Mouse (Mus musculus) neural tube, embryonic 14.5 days (tissue): Measurements from ENCODE around the gene Arrdc4. TPM values are rescaled to one million over a fixed set of nuclear protein-coding genes. Genes with fewer than 3 reads are reported as not detected.

ENCODE experiments used
- ATAC-seq: fragments of 200-750 bp; cut with Nextera tagmentation; 2 replicates; pipeline ENCODE4 v1.8.0; 2017; ENCODE audit warnings: low read depth, mild to moderate bottlenecking, moderate TSS enrichment, moderate library complexity
- H3K27ac ChIP-seq: fragments of 300-500 bp; sonication (generic); 2 replicates; pipeline ENCODE4 v1.5.1; 2014; ENCODE audit warnings: low read depth, mild to moderate bottlenecking, control low read depth, low read length, moderate library complexity, mixed read lengths
- H3K27me3 ChIP-seq: fragments of 300-500 bp; sonication (generic); 2 replicates; pipeline ENCODE4 v1.6.1; 2014; ENCODE audit warnings: low read length; ENCODE audit not compliant: control insufficient read depth, insufficient read depth
- H3K36me3 ChIP-seq: fragments of 300-500 bp; sonication (generic); 2 replicates; pipeline ENCODE4 v1.6.1; 2014; ENCODE audit warnings: low read length, mixed read lengths; ENCODE audit not compliant: control insufficient read depth, insufficient read depth
- H3K4me1 ChIP-seq: fragments of 300-500 bp; sonication (generic); 2 replicates; pipeline ENCODE4 v1.6.1; 2014; ENCODE audit warnings: low read length; ENCODE audit not compliant: control insufficient read depth, insufficient read depth
- H3K4me2 ChIP-seq: fragments of 300-500 bp; sonication (generic); 2 replicates; pipeline ENCODE4 v1.6.1; 2014; ENCODE audit warnings: mild to moderate bottlenecking, low read depth, low read length, control low read depth
- H3K4me3 ChIP-seq: fragments of 300-500 bp; sonication (generic); 2 replicates; pipeline ENCODE4 v1.5.1; 2014; ENCODE audit warnings: low read depth, low read length, control low read depth, mixed read lengths
- H3K9ac ChIP-seq: fragments of 300-500 bp; sonication (generic); replicated peaks from 2 replicates; pipeline ENCODE4 v1.6.1; 2014; ENCODE audit warnings: low read depth, mild to moderate bottlenecking, control low read depth, low read length, mixed read lengths
- H3K9me3 ChIP-seq: fragments of 300-500 bp; sonication (generic); 2 replicates; pipeline ENCODE4 v1.6.1; 2016; ENCODE audit warnings: low read length; ENCODE audit not compliant: control insufficient read depth
- WGBS: fragments of 180-500 bp; shearing (Covaris S2); extraction: QIAGEN DNeasy Blood & Tissue Kit; methylation state at CpG from one replicate; pipeline ENCODE4 v1.1.7; 2014; 5-methylcytosine and 5-hydroxymethylcytosine counted together
- polyA plus RNA-seq: library from polyadenylated mRNA; unstranded; fragments of >200 nt; fragmentation: Nextera tagmentation; extraction: Ambion mirVana; gene quantifications from 2 replicates; pipeline ENCODE4 v1.2.1, GENCODE M21; 2014

Gene Arrdc4
- polyA plus RNA-seq, 1 experiment from 2014 or later: 29.6 TPM

GRCm38 (mm10) chr7:68717988-68718387 is 31.1 kb downstream of the Arrdc4 start:
- ATAC-seq: no peak
- H3K9me3 ChIP-seq: no peaks in the 10 kb centered on the region
- H3K4me2 ChIP-seq: no peak overlapping the region
- no peak overlapping the region for H3K9ac ChIP-seq
- no peaks in the 10 kb centered on the region for H3K36me3 ChIP-seq
- 0 out of 2 replicates have a peak, but pooled peaks cover 5% of the 10 kb centered on the region for H3K4me1 ChIP-seq
- H3K27me3 ChIP-seq: no peaks in the 10 kb centered on the region
- H3K4me3 ChIP-seq: no peak overlapping the region
- H3K27ac ChIP-seq: no peak overlapping the region

- no peak for ATAC-seq
- H3K4me3 ChIP-seq: no peak overlapping the region
- H3K9me3 ChIP-seq: no peaks in the 10 kb centered on the region
- H3K36me3 ChIP-seq: no peaks in the 10 kb centered on the region
- H3K27ac ChIP-seq: no peak overlapping the region
- 0 out of 2 replicates have a peak, but pooled peaks cover 5% of the 10 kb centered on the region for H3K4me1 ChIP-seq
- WGBS: 33% methylated on average over 10 of the region's 10 CpGs
- H3K9ac ChIP-seq: no peak overlapping the region
- H3K27me3 ChIP-seq: no peaks in the 10 kb centered on the region
- no peak overlapping the region for H3K4me2 ChIP-seq
These were observed 31.5 kb downstream of the Arrdc4 start for GRCm38 (mm10) chr7:68717498-68717897.

GRCm38 (mm10) chr7:68716926-68717325 is 32.1 kb downstream of the Arrdc4 start:
- 73% methylated on average over 8 of the region's 8 CpGs for WGBS
- Histone ChIP-seq H3K36me3 (no peaks in the 10 kb centered on the region), H3K4me3 (no peak overlapping the region), H3K4me2 (no peak overlapping the region), H3K27me3 (no peaks in the 10 kb centered on the region), H3K9me3 (no peaks in the 10 kb centered on the region), H3K27ac (no peak overlapping the region), H3K4me1 (0 out of 2 replicates have a peak, but pooled peaks cover 5% of the 10 kb centered on the region), H3K9ac (no peak overlapping the region)
- ATAC-seq: no peak

- Histone ChIP-seq H3K9me3 (no peaks in the 10 kb centered on the region), H3K9ac (no peak overlapping the region), H3K36me3 (no peaks in the 10 kb centered on the region), H3K27me3 (no peaks in the 10 kb centered on the region), H3K4me3 (no peak overlapping the region), H3K27ac (no peak overlapping the region), H3K4me2 (no peak overlapping the region), H3K4me1 (0 out of 2 replicates have a peak, but pooled peaks cover 3% of the 10 kb centered on the region)
- ATAC-seq: no peak
- 93% methylated on average over 1 of the region's 1 CpGs for WGBS
These were observed 36.1 kb downstream of the Arrdc4 start for GRCm38 (mm10) chr7:68712928-68713327.

- H3K4me3 ChIP-seq: no peak overlapping the region
- H3K4me2 ChIP-seq: no peak overlapping the region
- no peaks in the 10 kb centered on the region for H3K9me3 ChIP-seq
- H3K4me1 ChIP-seq: no peaks in the 10 kb centered on the region
- H3K27me3 ChIP-seq: no peaks in the 10 kb centered on the region
- ATAC-seq: no peak
- no peaks in the 10 kb centered on the region for H3K36me3 ChIP-seq
- H3K27ac ChIP-seq: no peak overlapping the region
- H3K9ac ChIP-seq: no peak overlapping the region
- 80% methylated on average over 3 of the region's 3 CpGs for WGBS
These were observed 36.6 kb downstream of the Arrdc4 start for GRCm38 (mm10) chr7:68712425-68712824.

GRCm38 (mm10) chr7:68709319-68709573 is 39.8 kb downstream of the Arrdc4 start:
- Histone ChIP-seq H3K27me3 (no peaks in the 10 kb centered on the region), H3K27ac (no peak overlapping the region)

GRCm38 (mm10) chr7:68708563-68709318 is 40.3 kb downstream of the Arrdc4 start:
- WGBS: 87% methylated on average over 3 of the region's 3 CpGs
- Histone ChIP-seq H3K4me2 (no peak overlapping the region), H3K27me3 (no peaks in the 10 kb centered on the region), H3K9me3 (no peaks in the 10 kb centered on the region), H3K27ac (no peak overlapping the region), H3K9ac (no peak overlapping the region), H3K4me3 (no peak overlapping the region), H3K4me1 (no peaks in the 10 kb centered on the region), H3K36me3 (no peaks in the 10 kb centered on the region)
- ATAC-seq: no peak

More at GRCm38 (mm10) chr7:68709319-68709573, 39.8 kb downstream of the Arrdc4 start:
- Histone ChIP-seq H3K9me3 (no peaks in the 10 kb centered on the region), H3K4me3 (no peak overlapping the region), H3K36me3 (no peaks in the 10 kb centered on the region), H3K4me2 (no peak overlapping the region), H3K4me1 (no peaks in the 10 kb centered on the region), H3K9ac (no peak overlapping the region)
- WGBS: 81% methylated on average over 1 of the region's 1 CpGs
- ATAC-seq: no peak

GRCm38 (mm10) chr7:68705162-68705561 is 43.9 kb downstream of the Arrdc4 start:
- Histone ChIP-seq H3K9ac (no peak overlapping the region), H3K4me2 (no peak overlapping the region)
- WGBS: 95% methylated on average over 7 of the region's 7 CpGs

GRCm38 (mm10) chr7:68697313-68697712 is 51.7 kb downstream of the Arrdc4 start:
- Histone ChIP-seq H3K4me2 (no peak overlapping the region), H3K9me3 (no peaks in the 10 kb centered on the region), H3K9ac (no peak overlapping the region), H3K4me3 (no peak overlapping the region), H3K27ac (no peak overlapping the region), H3K36me3 (no peaks in the 10 kb centered on the region), H3K27me3 (no peaks in the 10 kb centered on the region), H3K4me1 (no peaks in the 10 kb centered on the region)
- WGBS: 98% methylated on average over 3 of the region's 3 CpGs
- ATAC-seq: no peak

More at GRCm38 (mm10) chr7:68705162-68705561, 43.9 kb downstream of the Arrdc4 start:
- Histone ChIP-seq H3K4me1 (no peaks in the 10 kb centered on the region), H3K27me3 (no peaks in the 10 kb centered on the region), H3K4me3 (no peak overlapping the region), H3K27ac (no peak overlapping the region), H3K9me3 (no peaks in the 10 kb centered on the region), H3K36me3 (no peaks in the 10 kb centered on the region)
- no peak for ATAC-seq
